Mouse (Mus musculus) spleen, adult 2 months (tissue): ENCODE results near the gene Zfp512b.

Source experiments
- CTCF ChIP-seq: fragments of 200-500 bp; IDR thresholded peaks from 2 replicates; pipeline ENCODE4 v1.5.1; 2011; ENCODE audit warnings: mild to moderate bottlenecking, inconsistent platforms; ENCODE audit not compliant: insufficient read depth, insufficient read length, insufficient replicate concordance; ENCODE audit errors: extremely low read depth
- POLR2A ChIP-seq: fragments of 200-500 bp; IDR thresholded peaks from 2 replicates; pipeline ENCODE4 v1.6.1; 2011; ENCODE audit warnings: low read depth, low read length, inconsistent platforms

DNA sequence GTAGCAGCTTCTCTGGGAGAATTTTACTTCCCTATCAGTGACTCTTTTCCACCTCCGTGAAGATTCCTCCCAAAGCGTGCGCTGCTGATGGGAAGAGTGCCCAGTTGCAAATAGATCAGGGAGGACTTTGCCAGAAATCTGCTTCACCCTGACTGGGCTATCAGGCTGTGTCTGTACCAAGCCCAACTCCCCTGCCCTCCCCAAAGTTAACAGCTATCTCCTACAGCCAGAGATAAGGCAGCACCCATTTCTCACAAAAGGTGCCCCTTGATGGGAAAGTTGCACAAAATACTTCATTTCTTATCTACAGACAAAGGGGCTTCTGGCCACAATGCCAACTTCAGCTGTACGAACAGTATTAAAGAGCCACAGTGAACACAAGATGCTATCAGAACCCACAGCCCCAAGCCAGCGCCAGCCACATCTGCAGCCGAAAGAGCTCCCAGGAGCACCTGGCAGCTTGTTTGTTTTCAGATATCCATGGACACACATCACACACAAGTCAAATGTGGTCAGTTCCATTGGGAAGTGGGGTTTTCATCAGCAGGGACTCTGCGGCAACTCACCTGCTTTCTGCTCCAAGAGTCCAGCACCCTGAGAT, 14.5 kb downstream of the Zfp512b start:
- TF ChIP-seq CTCF (no peak), POLR2A (no peak)
